ENCODE assay signal across 25 mouse cellular contexts in genomic region chr4:53250325-53250724, GRCm38 (mm10).
"Had no signal": no experiment of that assay in that cellular context is flagged by ENCODE, and none has a peak within 500 bp of the region (broad histone marks: within the 10 kb centered on the region; RNA-seq: fewer than 3 reads in every experiment).

No protein-coding gene starts in this region.

- H3K36me3 ChIP-seq: heart, embryonic 12.5 days; hindbrain, embryonic 10.5 days; hindbrain, embryonic 12.5 days; intestine, embryonic 15.5 days; limb, embryonic 10.5 days; limb, embryonic 12.5 days; liver, embryonic 13.5 days; liver, embryonic 15.5 days had no signal

- H3K27me3 ChIP-seq: heart, embryonic 12.5 days; hindbrain, embryonic 12.5 days; intestine, embryonic 15.5 days; limb, embryonic 12.5 days; liver, embryonic 13.5 days; liver, embryonic 15.5 days had no signal

- DNase-seq: gastrocnemius, postnatal 14 days; gastrocnemius, postnatal 36 days; heart, adult 2 months; heart, postnatal 10 days; heart, postnatal 4 days; kidney, adult 18-20 months; kidney, adult 8-10 months; kidney, postnatal 10 days; kidney, postnatal 25 days; kidney, postnatal 4 days; liver; liver, embryonic 13.5 days had no signal

- H3K4me3 ChIP-seq: heart, adult 2 months; heart, embryonic 12.5 days; hindbrain, embryonic 10.5 days; hindbrain, embryonic 12.5 days; intestine, embryonic 15.5 days; layer of hippocampus, adult 2 months; left cerebral cortex, adult 2 months; limb, embryonic 10.5 days; limb, embryonic 12.5 days; liver, embryonic 13.5 days; liver, embryonic 15.5 days had no signal

- H3K9me3 ChIP-seq: hindbrain, embryonic 10.5 days; hindbrain, embryonic 12.5 days; intestine, embryonic 15.5 days; limb, embryonic 10.5 days; limb, embryonic 12.5 days; liver, embryonic 13.5 days; liver, embryonic 15.5 days had no signal

- ATAC-seq: hindbrain, embryonic 16.5 days; inflammation-experienced regulatory T-cells, adult 6 months; intestine, embryonic 15.5 days; intestine, postnatal 0 days had no signal

- H3K27ac ChIP-seq: heart, adult 2 months; hindbrain, embryonic 10.5 days; hindbrain, embryonic 12.5 days; hindbrain, embryonic 14.5 days; intestine, embryonic 15.5 days; layer of hippocampus, adult 2 months; left cerebral cortex, adult 2 months; limb, embryonic 10.5 days; limb, embryonic 12.5 days; liver, embryonic 13.5 days; liver, embryonic 15.5 days had no signal

- H3K9ac ChIP-seq: heart, embryonic 12.5 days; hindbrain, embryonic 12.5 days; hindbrain, embryonic 14.5 days; intestine, embryonic 15.5 days; limb, embryonic 12.5 days; liver, embryonic 13.5 days; liver, embryonic 15.5 days had no signal

- H3K4me1 ChIP-seq: hindbrain, embryonic 10.5 days; hindbrain, embryonic 12.5 days; intestine, embryonic 15.5 days; limb, embryonic 12.5 days had no signal
